Mouse (Mus musculus) kidney, embryonic 16.5 days (tissue): ENCODE data around the gene Olfr1089. TPM values are rescaled to one million over a fixed set of nuclear protein-coding genes. Genes with fewer than 3 reads are reported as not detected.

Experiments used
- ATAC-seq: fragments of 200-750 bp; cut with Nextera tagmentation; 2 replicates; pipeline ENCODE4 v1.8.0; 2017; ENCODE audit warnings: moderate TSS enrichment; ENCODE audit not compliant: low FRiP score, low TSS enrichment
- H3K27ac ChIP-seq: fragments of 300-500 bp; sonication (generic); 2 replicates; pipeline ENCODE4 v1.5.1; 2014; ENCODE audit warnings: low read length
- H3K27me3 ChIP-seq: fragments of 300-500 bp; sonication (generic); 2 replicates; pipeline ENCODE4 v1.6.1; 2014; ENCODE audit warnings: low read length, control low read depth, mixed read lengths; ENCODE audit not compliant: insufficient read depth
- H3K36me3 ChIP-seq: fragments of 300-500 bp; sonication (generic); 2 replicates; pipeline ENCODE4 v1.6.1; 2014; ENCODE audit warnings: low read length, control low read depth, mixed read lengths; ENCODE audit not compliant: insufficient read depth
- H3K4me1 ChIP-seq: fragments of 300-500 bp; sonication (generic); 2 replicates; pipeline ENCODE4 v1.6.1; 2014; ENCODE audit warnings: low read length, control low read depth, mixed read lengths; ENCODE audit not compliant: insufficient read depth
- H3K4me2 ChIP-seq: fragments of 300-500 bp; sonication (generic); replicated peaks from 2 replicates; pipeline ENCODE4 v1.6.1; 2014; ENCODE audit warnings: low read depth, low read length
- H3K4me3 ChIP-seq: fragments of 300-500 bp; sonication (generic); 2 replicates; pipeline ENCODE4 v1.5.1; 2014; ENCODE audit warnings: mild to moderate bottlenecking, low read length
- H3K9ac ChIP-seq: fragments of 300-500 bp; sonication (generic); replicated peaks from 2 replicates; pipeline ENCODE4 v1.6.1; 2014; ENCODE audit warnings: low read length
- H3K9me3 ChIP-seq: fragments of 300-500 bp; sonication (generic); 2 replicates; pipeline ENCODE4 v1.6.1; 2016; ENCODE audit warnings: low read length, control low read depth
- WGBS: fragments of 180-500 bp; shearing (Covaris S2); extraction: QIAGEN DNeasy Blood & Tissue Kit; methylation state at CpG from one replicate; pipeline ENCODE4 v1.1.7; 2014; 5-methylcytosine and 5-hydroxymethylcytosine counted together
- polyA plus RNA-seq: library from polyadenylated mRNA; unstranded; fragments of >200 nt; fragmentation: Nextera tagmentation; extraction: Ambion mirVana; gene quantifications from 2 replicates; pipeline ENCODE4 v1.2.1, GENCODE M21; 2015

The Olfr1089 gene
- not detected in 2 replicates for polyA plus RNA-seq

DNA sequence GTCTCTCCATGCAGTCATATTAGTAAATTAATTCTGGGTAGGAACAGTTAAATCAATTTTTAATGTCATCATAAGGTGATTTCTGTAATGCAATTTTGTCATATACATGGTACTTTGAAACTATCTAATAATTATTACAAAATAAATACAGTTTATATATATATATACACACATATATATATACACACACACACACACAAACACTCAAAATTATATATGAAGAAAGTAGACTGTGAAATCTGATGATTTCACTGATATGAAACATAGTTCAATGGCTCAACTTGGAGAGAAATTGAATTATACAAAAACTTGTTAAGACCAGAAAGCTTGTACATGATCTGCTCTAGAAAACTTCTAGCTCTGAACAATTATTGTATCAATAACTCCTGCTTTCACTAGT is at the start of gene Olfr1089:
Gene Olfr1089 (minus strand): TSS at position 101 of the 400 bp plus-strand sequence.
- H3K4me2 ChIP-seq = no peak within 1 kb of the TSS
- no peak within 1 kb of the TSS for H3K4me3 ChIP-seq
- ATAC-seq = no peak
- no peaks in the 10 kb centered on the region for H3K36me3 ChIP-seq
- H3K4me1 ChIP-seq = no peaks in the 10 kb centered on the region
- H3K9ac ChIP-seq = no peak within 1 kb of the TSS
- no peaks in the 10 kb centered on the region for H3K27me3 ChIP-seq
- no peak within 1 kb of the TSS for H3K27ac ChIP-seq
- no peaks in the 10 kb centered on the region for H3K9me3 ChIP-seq

DNA sequence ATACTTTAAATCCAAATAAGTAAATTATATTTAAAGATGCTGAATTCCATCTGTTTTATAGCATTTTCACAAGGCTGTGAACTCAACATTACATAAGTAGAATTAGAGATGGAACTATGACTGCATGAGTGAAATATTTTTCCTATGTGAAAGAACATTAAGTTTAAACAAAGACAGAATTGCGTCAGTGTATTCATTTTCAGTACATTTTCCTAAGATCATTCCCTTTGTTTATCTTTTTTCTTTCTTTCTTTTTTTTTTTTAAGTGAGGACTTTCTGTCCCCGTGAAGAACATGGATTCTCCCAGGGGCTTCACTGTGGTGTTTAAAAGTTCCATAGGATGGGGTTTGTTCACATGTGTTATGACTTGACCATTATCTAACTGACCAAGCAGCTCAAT is 48.7 kb upstream of the Olfr1089 start, which contains the start of gene Olfr1093:
Gene Olfr1093 (plus strand): TSS at position 301 of the 400 bp plus-strand sequence.
- Histone ChIP-seq H3K27ac (no peak within 1 kb of the TSS), H3K36me3 (no peaks in the 10 kb centered on the region), H3K9ac (no peak within 1 kb of the TSS), H3K27me3 (no peaks in the 10 kb centered on the region), H3K4me2 (no peak within 1 kb of the TSS), H3K4me3 (no peak within 1 kb of the TSS), H3K9me3 (no peaks in the 10 kb centered on the region), H3K4me1 (no peaks in the 10 kb centered on the region)
- 79% methylated on average over 2 of the region's 2 CpGs for WGBS
- no peak for ATAC-seq

DNA sequence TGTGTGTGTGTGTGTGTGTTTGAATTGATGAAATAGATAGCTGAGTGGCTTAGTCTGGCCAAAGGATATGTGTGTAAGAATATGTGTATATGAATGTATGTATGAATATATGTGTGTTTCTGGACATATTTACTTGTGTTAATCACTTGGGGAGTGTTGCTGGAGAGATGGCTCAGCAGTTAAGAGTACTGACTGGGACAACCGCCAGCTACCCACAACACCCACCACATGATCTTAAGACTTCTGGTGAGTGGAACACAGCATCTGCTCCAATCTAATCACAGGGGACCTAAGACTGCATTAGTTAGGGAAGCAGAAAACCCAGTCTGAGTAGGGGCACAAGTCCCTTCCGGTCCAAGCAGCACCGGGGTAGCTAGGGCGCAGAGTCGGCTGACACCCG is 27.5 kb upstream of the Olfr1089 start:
- H3K27ac ChIP-seq = no peak overlapping the region
- H3K9ac ChIP-seq = no peak overlapping the region
- H3K27me3 ChIP-seq = no peaks in the 10 kb centered on the region
- no peaks in the 10 kb centered on the region for H3K36me3 ChIP-seq
- no peak for ATAC-seq
- no peaks in the 10 kb centered on the region for H3K4me1 ChIP-seq
- no peaks in the 10 kb centered on the region for H3K9me3 ChIP-seq
- WGBS = 94% methylated on average over 6 of the region's 6 CpGs
- no peak overlapping the region for H3K4me3 ChIP-seq
- no peak overlapping the region for H3K4me2 ChIP-seq

DNA sequence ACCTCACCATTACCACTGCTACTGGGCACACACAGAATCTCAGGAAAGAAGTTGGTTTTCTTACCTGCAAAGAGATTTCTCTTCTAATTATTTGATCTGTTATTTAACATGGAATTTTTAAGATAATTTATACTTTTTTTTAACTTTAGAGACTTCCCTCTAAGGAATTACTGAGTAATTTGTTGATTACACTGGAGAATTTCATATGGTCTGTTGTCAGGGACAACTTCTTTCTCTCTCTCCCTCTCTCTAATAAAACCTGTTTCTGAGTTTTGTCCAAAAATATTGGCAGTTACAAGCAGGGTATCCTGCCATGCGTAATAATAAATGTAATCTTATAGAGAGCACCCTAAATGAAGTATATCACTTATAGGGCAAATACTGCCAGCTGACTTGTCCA is 25.4 kb upstream of the Olfr1089 start, which contains the start of gene Olfr1090:
Gene Olfr1090 (minus strand): TSS at position 101 of the 400 bp plus-strand sequence.
- H3K27me3 ChIP-seq = no peaks in the 10 kb centered on the region
- no peaks in the 10 kb centered on the region for H3K36me3 ChIP-seq
- no peaks in the 10 kb centered on the region for H3K4me1 ChIP-seq
- H3K9ac ChIP-seq = no peak within 1 kb of the TSS
- H3K4me2 ChIP-seq = no peak within 1 kb of the TSS
- H3K4me3 ChIP-seq = no peak within 1 kb of the TSS
- no peaks in the 10 kb centered on the region for H3K9me3 ChIP-seq
- H3K27ac ChIP-seq = no peak within 1 kb of the TSS
- WGBS = 91% methylated on average over 1 of the region's 1 CpGs
- ATAC-seq = no peak

DNA sequence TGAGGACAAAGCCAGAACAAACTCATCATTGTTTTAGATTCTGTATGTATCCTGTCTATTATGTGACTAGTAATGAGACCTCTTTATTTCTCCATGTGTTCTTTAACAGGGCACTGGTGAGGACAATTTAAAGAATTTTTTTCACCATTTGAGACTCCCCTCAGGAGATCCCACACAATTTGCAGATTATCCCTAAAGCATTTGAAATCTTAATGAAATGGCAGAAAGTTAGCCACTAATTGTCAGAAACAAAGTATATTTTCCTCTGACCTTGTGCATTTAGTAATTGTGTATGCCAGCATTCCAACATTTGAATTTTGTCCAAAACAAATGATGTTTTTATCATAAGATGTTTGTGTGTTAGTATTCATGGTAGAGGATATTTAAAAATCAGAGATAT is 35.2 kb downstream of the Olfr1089 start, which contains the start of gene Olfr1087:
Gene Olfr1087 (minus strand): TSS at position 101 of the 400 bp plus-strand sequence.
- Histone ChIP-seq H3K4me1 (no peaks in the 10 kb centered on the region), H3K4me2 (no peak within 1 kb of the TSS), H3K4me3 (no peak within 1 kb of the TSS), H3K27me3 (no peaks in the 10 kb centered on the region), H3K36me3 (no peaks in the 10 kb centered on the region), H3K9ac (no peak within 1 kb of the TSS), H3K9me3 (no peaks in the 10 kb centered on the region), H3K27ac (no peak within 1 kb of the TSS)
- no peak for ATAC-seq

Other genes with a start within 250 kb of the Olfr1089 start
- gene Olfr228, start 246.3 kb downstream of the Olfr1089 start, polyA plus RNA-seq = not detected in 2 replicates
- gene Olfr1076, start 225.2 kb downstream of the Olfr1089 start, polyA plus RNA-seq = not detected in 2 replicates
- gene Olfr1079, start 191.2 kb downstream of the Olfr1089 start, polyA plus RNA-seq = not detected in 2 replicates
- gene Olfr1080, start 175.5 kb downstream of the Olfr1089 start, polyA plus RNA-seq = not detected in 2 replicates
- gene Olfr1082, start 134.7 kb downstream of the Olfr1089 start, polyA plus RNA-seq = not detected in 2 replicates
- not detected in 2 replicates for gene Olfr1084, start 94.0 kb downstream of the Olfr1089 start, polyA plus RNA-seq
- not detected in 2 replicates for gene Olfr1085, start 71.7 kb downstream of the Olfr1089 start, polyA plus RNA-seq
- not detected in 2 replicates for gene Olfr1086, start 53.6 kb downstream of the Olfr1089 start, polyA plus RNA-seq
- not detected in 2 replicates for gene Olfr1087, start 35.3 kb downstream of the Olfr1089 start, polyA plus RNA-seq
- gene Olfr1090, start 25.3 kb upstream of the Olfr1089 start, polyA plus RNA-seq = not detected in 2 replicates
- not detected in 2 replicates for gene Olfr1093, start 48.8 kb upstream of the Olfr1089 start, polyA plus RNA-seq
- gene Olfr141, start 76.3 kb upstream of the Olfr1089 start, polyA plus RNA-seq = not detected in 2 replicates
- gene Olfr1094, start 91.0 kb upstream of the Olfr1089 start, polyA plus RNA-seq = not detected in 2 replicates
- not detected in 2 replicates for gene Olfr1095, start 118.0 kb upstream of the Olfr1089 start, polyA plus RNA-seq
- gene Gm13723, start 141.1 kb upstream of the Olfr1089 start, polyA plus RNA-seq = not detected in 2 replicates
- gene Olfr1097, start 158.5 kb upstream of the Olfr1089 start, polyA plus RNA-seq = not detected in 2 replicates
- not detected in 2 replicates for gene Olfr1098, start 190.8 kb upstream of the Olfr1089 start, polyA plus RNA-seq
- gene Olfr1099, start 227.0 kb upstream of the Olfr1089 start, polyA plus RNA-seq = not detected in 2 replicates
- gene Olfr1100, start 246.3 kb upstream of the Olfr1089 start, polyA plus RNA-seq = not detected in 2 replicates